Mouse (Mus musculus): ENCODE measurements around the gene H2afb2. TPM values are rescaled to one million over a fixed set of nuclear protein-coding genes. Genes with fewer than 3 reads are reported as not detected.

Gene H2afb2
- not detected for polyA plus RNA-seq (2012; fragmentation: generic; extraction: Trizol)

DNA sequence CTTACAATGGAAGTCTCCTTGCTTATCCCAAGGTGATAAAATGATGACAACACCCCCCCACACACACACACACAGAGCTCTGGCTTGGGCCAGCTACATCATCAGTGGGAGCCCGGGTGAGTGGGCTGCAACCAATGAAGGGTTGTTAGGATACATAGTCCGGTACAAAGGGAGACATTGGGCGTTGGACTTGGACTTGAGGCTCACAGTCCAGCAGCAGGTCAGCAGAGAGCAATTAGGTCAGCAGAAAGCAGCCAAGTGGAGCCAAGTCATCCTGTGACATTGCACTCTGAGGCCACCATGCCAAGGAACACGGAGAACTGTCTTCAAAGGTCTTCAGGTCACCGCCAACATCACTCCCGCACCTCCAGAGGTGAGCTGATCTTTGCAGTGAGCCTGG lies at the start of gene H2afb2:
Gene H2afb2, plus strand, starts transcription at position 301 of the 400 bp plus-strand sequence.

Other genes with a start within 250 kb of the H2afb2 start
- not detected for gene Cpxcr1, start 232.2 kb upstream of the H2afb2 start, polyA plus RNA-seq (2012; fragmentation: generic; extraction: Trizol)

All from C3H10T1/2 (cell line).